ENCODE assay signal across 9 mouse cellular contexts in the genomic region with DNA sequence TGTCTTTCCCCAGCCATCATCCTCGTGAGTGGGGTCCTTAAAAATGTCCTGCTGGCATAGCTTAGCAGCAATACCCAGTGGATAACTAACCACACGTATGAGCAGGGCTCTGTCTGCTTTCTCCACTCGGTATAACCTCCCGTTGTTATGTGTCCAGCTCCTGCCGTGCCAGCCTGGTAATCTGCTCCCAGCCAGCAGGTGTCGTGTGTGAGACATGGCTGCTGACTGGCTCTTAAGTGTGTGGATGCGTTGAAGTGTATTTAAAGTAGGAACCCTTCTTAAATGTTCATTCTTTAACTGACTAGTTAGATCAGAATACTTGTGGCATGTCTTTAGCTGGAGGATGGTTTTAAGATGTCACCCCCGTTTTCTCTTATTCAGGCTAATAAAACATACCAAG.
DNase-seq lines count a peak whose midpoint lies in the region; ATAC-seq and TF ChIP-seq lines count a peak whose summit lies in the region.
"Had no signal": no experiment of that assay in that cellular context is flagged by ENCODE, and none has a peak within 500 bp of the region (broad histone marks: within the 10 kb centered on the region; RNA-seq: fewer than 3 reads in every experiment).

No protein-coding gene starts in this region.

- 41% methylated on average over 8 of the region's 8 CpGs for WGBS in forebrain, embryonic 15.5 days
- WGBS in midbrain, embryonic 13.5 days: 42% methylated on average over 8 of the region's 8 CpGs
- WGBS in small intestine, adult 2 months: 19% methylated on average over 8 of the region's 8 CpGs

- H3K9ac ChIP-seq in forebrain, embryonic 15.5 days (replicated peaks): no peak overlapping the region
- no peak overlapping the region for H3K9ac ChIP-seq in midbrain, embryonic 13.5 days (replicated peaks)

- H3K4me3 ChIP-seq in forebrain, embryonic 15.5 days: no peak overlapping the region
- no peak overlapping the region for H3K4me3 ChIP-seq in midbrain, embryonic 13.5 days (replicated peaks)
- H3K4me3 ChIP-seq in small intestine, adult 2 months (ENCODE audit: low read depth, low read length): no peak overlapping the region

- H3K27ac ChIP-seq in forebrain, embryonic 15.5 days (replicated peaks): no peak overlapping the region
- H3K27ac ChIP-seq in midbrain, embryonic 13.5 days: no peak overlapping the region
- no peak overlapping the region for H3K27ac ChIP-seq in small intestine, adult 2 months (ENCODE audit: insufficient read depth, low read depth, low read length)
- H3K27ac ChIP-seq: macrophage had no signal

- H3K9me3 ChIP-seq in forebrain, embryonic 15.5 days: no peaks in the 10 kb centered on the region
- H3K9me3 ChIP-seq in midbrain, embryonic 13.5 days: no peaks in the 10 kb centered on the region

- H3K4me2 ChIP-seq in forebrain, embryonic 15.5 days (replicated peaks): no peak overlapping the region
- H3K4me2 ChIP-seq in midbrain, embryonic 13.5 days (replicated peaks): no peak overlapping the region

- H3K36me3 ChIP-seq in forebrain, embryonic 15.5 days: no peaks in the 10 kb centered on the region
- H3K36me3 ChIP-seq in midbrain, embryonic 13.5 days: no peaks in the 10 kb centered on the region
- 0 out of 2 replicates have a peak, but pooled peaks cover 6% of the 10 kb centered on the region for H3K36me3 ChIP-seq in small intestine, adult 2 months (ENCODE audit: control insufficient read depth, insufficient read depth, low read length)

- peak; percentile 95 for TF ChIP-seq CTCF in small intestine, adult 2 months (IDR thresholded peaks at IDR 0.05; ENCODE audit: extremely low read depth, insufficient read length, insufficient replicate concordance, low read depth, low read length)

- no peak for TF ChIP-seq POLR2A in small intestine, adult 2 months (IDR thresholded peaks at IDR 0.05; ENCODE audit: low read depth, low read length)

- no peaks in the 10 kb centered on the region for H3K4me1 ChIP-seq in forebrain, embryonic 15.5 days
- H3K4me1 ChIP-seq in midbrain, embryonic 13.5 days (replicated peaks): no peaks in the 10 kb centered on the region
- no peaks in the 10 kb centered on the region for H3K4me1 ChIP-seq in small intestine, adult 2 months (ENCODE audit: control insufficient read depth, insufficient read depth, insufficient read length, low read length)

- DNase-seq in heart, adult 8-10 months (ENCODE audit: low spot score): peak; percentile 40
- DNase-seq in heart, adult 11 months: no peak
- DNase-seq in cerebellum, adult 18-20 months: peak; percentile 73 to 81
- DNase-seq in left cerebral cortex, postnatal 25 days (ENCODE audit: low spot score in 2 of 2): peak; percentile 67 to 80

- no peaks in the 10 kb centered on the region for H3K27me3 ChIP-seq in forebrain, embryonic 15.5 days
- no peaks in the 10 kb centered on the region for H3K27me3 ChIP-seq in midbrain, embryonic 13.5 days
- no peaks in the 10 kb centered on the region for H3K27me3 ChIP-seq in small intestine, adult 2 months (ENCODE audit: control insufficient read depth, insufficient read depth, low read length)

- ATAC-seq in forebrain, embryonic 15.5 days (replicated peaks): peak; percentile 90
- peak; percentile 90 for ATAC-seq in inflammation-experienced regulatory T-cells, adult 6 months
- peak; percentile 91 for ATAC-seq in midbrain, embryonic 13.5 days

- intact Hi-C loops in left cerebral cortex, postnatal 25 days (cut with DNase I): loop anchor here (1.0 to 2.0 kb wide), 2 partner anchors 293 to 319 kb away; no protein-coding TSS in a partner anchor
